Mouse (Mus musculus) lung, postnatal 0 days (tissue): Measurements from ENCODE around the gene Olfr1301. TPM values are rescaled to one million over a fixed set of nuclear protein-coding genes. Genes with fewer than 3 reads are reported as not detected.

Source experiments
- ATAC-seq: fragments of 200-750 bp; cut with Nextera tagmentation; 2 replicates; pipeline ENCODE4 v1.8.0; 2017; ENCODE audit warnings: moderate library complexity
- DNase-seq: peaks from one replicate; pipeline ENCODE4 v3.0.0-alpha.2; 2016; ENCODE audit warnings: low spot score
- H3K27ac ChIP-seq: fragments of 300-500 bp; sonication (generic); 2 replicates; pipeline ENCODE4 v1.5.1; 2014; ENCODE audit warnings: antibody characterized with exemption, mild to moderate bottlenecking, low read length, mixed read lengths
- H3K27me3 ChIP-seq: fragments of 300-500 bp; sonication (generic); replicated peaks from 2 replicates; pipeline ENCODE4 v1.6.1; 2014; ENCODE audit warnings: low read length, mixed read lengths; ENCODE audit not compliant: insufficient read depth
- H3K36me3 ChIP-seq: fragments of 300-500 bp; sonication (generic); 2 replicates; pipeline ENCODE4 v1.6.1; 2014; ENCODE audit warnings: low read length, mixed read lengths; ENCODE audit not compliant: insufficient read depth
- H3K4me1 ChIP-seq: fragments of 300-500 bp; sonication (generic); 2 replicates; pipeline ENCODE4 v1.6.1; 2014; ENCODE audit warnings: antibody characterized with exemption, low read depth, low read length, mixed read lengths; ENCODE audit not compliant: insufficient read depth
- H3K4me2 ChIP-seq: fragments of 300-500 bp; sonication (generic); replicated peaks from 2 replicates; pipeline ENCODE4 v1.6.1; 2014; ENCODE audit warnings: low read depth, mild to moderate bottlenecking, low read length, moderate library complexity, mixed read lengths
- H3K4me3 ChIP-seq: fragments of 300-500 bp; sonication (generic); 2 replicates; pipeline ENCODE4 v1.5.1; 2014; ENCODE audit warnings: low read depth, low read length
- H3K9ac ChIP-seq: fragments of 300-500 bp; sonication (generic); replicated peaks from 2 replicates; pipeline ENCODE4 v1.6.1; 2014; ENCODE audit warnings: low read depth, mild to moderate bottlenecking
- H3K9me3 ChIP-seq: fragments of 300-500 bp; sonication (generic); 2 replicates; pipeline ENCODE4 v1.6.1; 2016; ENCODE audit warnings: low read length, mixed read lengths
- CTCF ChIP-seq: IDR thresholded peaks from 2 replicates; pipeline ENCODE4 v1.5.1; 2016; ENCODE audit warnings: antibody characterized with exemption, mild to moderate bottlenecking
- EP300 ChIP-seq: IDR thresholded peaks from 2 replicates; pipeline ENCODE4 v1.6.1; 2016; ENCODE audit warnings: antibody characterized with exemption, mild to moderate bottlenecking, control low read depth
- WGBS: fragments of 180-500 bp; shearing (Covaris S2); extraction: QIAGEN DNeasy Blood & Tissue Kit; methylation state at CpG from one replicate; pipeline ENCODE4 v1.1.7; 2014; 5-methylcytosine and 5-hydroxymethylcytosine counted together
- polyA plus RNA-seq: library from polyadenylated mRNA; unstranded; fragments of >200 nt; fragmentation: Nextera tagmentation; extraction: Ambion mirVana; gene quantifications from 2 replicates; pipeline ENCODE4 v1.2.1, GENCODE M21; 2015

Olfr1301 gene
- not detected in 2 replicates for polyA plus RNA-seq

DNA sequence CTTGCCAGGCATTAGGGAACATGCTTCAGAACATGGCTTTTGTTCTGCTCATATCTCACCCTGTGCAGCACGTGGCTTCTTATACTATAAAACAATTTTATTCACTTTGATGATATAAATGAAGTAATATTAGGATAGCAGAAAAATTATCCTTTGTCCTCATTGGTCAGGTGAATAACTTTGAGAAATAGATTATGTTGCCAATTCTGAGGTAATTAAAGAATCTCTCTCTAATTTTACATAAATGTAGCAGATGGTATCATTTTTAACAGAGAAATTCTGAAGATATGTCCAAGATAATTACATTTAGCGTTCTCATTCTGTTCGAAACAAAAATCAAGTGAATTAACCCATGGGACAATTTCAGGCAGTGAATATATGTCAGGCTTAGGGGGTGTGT, at the start of gene Olfr1301:
Gene Olfr1301, plus strand, starts transcription at position 301 of the 400 bp plus-strand sequence.
- H3K36me3 ChIP-seq: no peaks in the 10 kb centered on the region
- H3K4me2 ChIP-seq: no peak within 1 kb of the TSS
- H3K27me3 ChIP-seq: no peaks in the 10 kb centered on the region
- ATAC-seq (no peak), DNase-seq (no peak)
- H3K27ac ChIP-seq: no peak within 1 kb of the TSS
- H3K9me3 ChIP-seq: no peaks in the 10 kb centered on the region
- WGBS: 74% methylated on average over 3 of the region's 3 CpGs
- H3K4me1 ChIP-seq: no peaks in the 10 kb centered on the region
- H3K9ac ChIP-seq: no peak within 1 kb of the TSS
- H3K4me3 ChIP-seq: no peak within 1 kb of the TSS
- no peak for TF ChIP-seq CTCF
- no peak for TF ChIP-seq EP300

DNA sequence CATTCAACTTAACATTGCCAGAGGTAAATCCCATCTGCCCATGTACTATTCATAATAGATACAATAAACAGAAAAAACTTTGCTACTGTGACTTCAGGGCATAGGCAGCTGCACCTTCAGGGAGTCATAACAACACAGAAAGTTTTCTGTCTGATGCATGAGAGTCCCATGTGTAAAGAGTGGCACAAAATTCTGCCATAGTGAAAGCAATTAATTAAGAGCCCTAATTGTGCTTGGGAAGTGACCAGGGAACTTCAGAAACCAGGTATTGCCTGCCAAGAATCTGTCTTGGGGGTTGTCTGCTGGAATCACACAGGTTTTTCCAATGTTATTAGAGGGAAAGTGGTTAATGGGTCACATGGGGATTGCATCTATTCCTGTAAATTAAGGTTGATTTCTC, 24.1 kb upstream of the Olfr1301 start:
- no peak overlapping the region for H3K9ac ChIP-seq
- no peaks in the 10 kb centered on the region for H3K9me3 ChIP-seq
- ATAC-seq (no peak), DNase-seq (no peak)
- no peak overlapping the region for H3K4me2 ChIP-seq
- no peak overlapping the region for H3K4me3 ChIP-seq
- H3K27me3 ChIP-seq: no peaks in the 10 kb centered on the region
- no peaks in the 10 kb centered on the region for H3K36me3 ChIP-seq
- no peaks in the 10 kb centered on the region for H3K4me1 ChIP-seq
- TF ChIP-seq EP300 (no peak), CTCF (no peak)
- no peak overlapping the region for H3K27ac ChIP-seq

DNA sequence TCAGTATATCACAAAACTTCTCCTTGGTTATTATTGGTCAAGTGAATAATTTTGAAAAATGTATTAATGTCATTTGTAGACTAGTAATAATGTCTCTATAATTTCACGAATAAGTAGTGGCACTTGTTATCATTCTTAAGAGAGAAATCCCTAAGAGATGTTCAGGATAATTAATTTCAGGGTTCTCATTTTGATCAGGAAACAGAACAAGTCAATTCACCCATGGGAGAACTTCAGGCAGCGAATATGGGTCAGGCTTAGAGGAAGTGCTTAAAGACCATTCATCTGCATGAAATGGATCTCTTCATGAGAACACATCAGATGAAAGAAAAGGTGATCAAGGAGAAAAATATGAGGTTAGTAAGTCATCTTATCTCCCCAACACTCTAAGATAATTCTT, 26.3 kb downstream of the Olfr1301 start, which contains the start of gene Olfr1302:
Gene Olfr1302, plus strand, starts transcription at position 301 of the 400 bp plus-strand sequence.
- no peak for DNase-seq
- H3K9ac ChIP-seq: no peak within 1 kb of the TSS
- 67% methylated on average over 2 of the region's 2 CpGs for WGBS
- H3K36me3 ChIP-seq: no peaks in the 10 kb centered on the region
- H3K4me1 ChIP-seq: no peaks in the 10 kb centered on the region
- no peak within 1 kb of the TSS for H3K4me3 ChIP-seq
- no peaks in the 10 kb centered on the region for H3K9me3 ChIP-seq
- no peak for TF ChIP-seq EP300
- TF ChIP-seq CTCF: no peak
- ATAC-seq: no peak
- H3K27me3 ChIP-seq: no peaks in the 10 kb centered on the region
- H3K4me2 ChIP-seq: no peak within 1 kb of the TSS
- H3K27ac ChIP-seq: no peak within 1 kb of the TSS

Other genes with a start within 250 kb of the Olfr1301 start
- not detected in 2 replicates for gene Olfr1293-ps, start 225.8 kb upstream of the Olfr1301 start, polyA plus RNA-seq
- gene Olfr1294, start 210.7 kb upstream of the Olfr1301 start, polyA plus RNA-seq: not detected in 2 replicates
- gene Olfr1295, start 181.3 kb upstream of the Olfr1301 start, polyA plus RNA-seq: not detected in 2 replicates
- gene Olfr1297, start 124.5 kb upstream of the Olfr1301 start, polyA plus RNA-seq: not detected in 2 replicates
- not detected in 2 replicates for gene Olfr1298, start 101.8 kb upstream of the Olfr1301 start, polyA plus RNA-seq
- not detected in 2 replicates for gene Olfr1299, start 89.6 kb upstream of the Olfr1301 start, polyA plus RNA-seq
- not detected in 2 replicates for gene Olfr1302, start 26.4 kb downstream of the Olfr1301 start, polyA plus RNA-seq
- gene Olfr1303, start 69.3 kb downstream of the Olfr1301 start, polyA plus RNA-seq: not detected in 2 replicates
- gene Olfr1305, start 126.1 kb downstream of the Olfr1301 start, polyA plus RNA-seq: not detected in 2 replicates
- gene Olfr1306, start 165.3 kb downstream of the Olfr1301 start, polyA plus RNA-seq: not detected in 2 replicates
- gene Olfr1307, start 198.4 kb downstream of the Olfr1301 start, polyA plus RNA-seq: not detected in 2 replicates
- not detected in 2 replicates for gene Olfr1308, start 213.9 kb downstream of the Olfr1301 start, polyA plus RNA-seq
- not detected in 2 replicates for gene Olfr1309, start 239.3 kb downstream of the Olfr1301 start, polyA plus RNA-seq